Mouse (Mus musculus) limb, embryonic 14.5 days (tissue): Measurements from ENCODE around the gene Prr15l. TPM values are rescaled to one million over a fixed set of nuclear protein-coding genes. Genes with fewer than 3 reads are reported as not detected.
A peak's percentile ranks its signal among the peaks of the same experiment; 100 is the strongest.

Experiments used
- ATAC-seq: fragments of 200-750 bp; cut with Nextera tagmentation; 2 replicates; pipeline ENCODE4 v1.8.0; 2017; ENCODE audit warnings: low read depth, moderate number of reproducible peaks, moderate TSS enrichment; ENCODE audit not compliant: low FRiP score
- DNase-seq: peaks from one replicate; pipeline ENCODE4 v3.0.0-alpha.2; 2015; ENCODE audit warnings: low spot score
- H3K27ac ChIP-seq: fragments of 300-500 bp; sonication (generic); replicated peaks from 2 replicates; pipeline ENCODE4 v1.5.1; 2014; ENCODE audit warnings: low read depth, mild to moderate bottlenecking, low read length, moderate library complexity, mixed read lengths
- H3K27me3 ChIP-seq: fragments of 300-500 bp; sonication (generic); 2 replicates; pipeline ENCODE4 v1.6.1; 2014; ENCODE audit warnings: low read length, mixed read lengths; ENCODE audit not compliant: control insufficient read depth, insufficient read depth
- H3K36me3 ChIP-seq: fragments of 300-500 bp; sonication (generic); 2 replicates; pipeline ENCODE4 v1.6.1; 2014; ENCODE audit warnings: mild to moderate bottlenecking, low read length, moderate library complexity, mixed read lengths; ENCODE audit not compliant: control insufficient read depth, insufficient read depth
- H3K4me1 ChIP-seq: fragments of 300-500 bp; sonication (generic); 2 replicates; pipeline ENCODE4 v1.6.1; 2014; ENCODE audit warnings: antibody characterized with exemption, low read length, mixed read lengths; ENCODE audit not compliant: control insufficient read depth, insufficient read depth
- H3K4me2 ChIP-seq: fragments of 300-500 bp; sonication (generic); replicated peaks from 2 replicates; pipeline ENCODE4 v1.6.1; 2014; ENCODE audit warnings: low read depth, mild to moderate bottlenecking, low read length, moderate library complexity; ENCODE audit not compliant: severe bottlenecking
- H3K4me3 ChIP-seq: fragments of 300-500 bp; sonication (generic); replicated peaks from 2 replicates; pipeline ENCODE4 v1.5.1; 2014; ENCODE audit warnings: low read length
- H3K9ac ChIP-seq: fragments of 300-500 bp; sonication (generic); 2 replicates; pipeline ENCODE4 v1.6.1; 2014; ENCODE audit warnings: mild to moderate bottlenecking, low read depth, low read length, moderate library complexity; ENCODE audit not compliant: severe bottlenecking
- H3K9me3 ChIP-seq: fragments of 300-500 bp; sonication (generic); 2 replicates; pipeline ENCODE4 v1.6.1; 2016; ENCODE audit warnings: low read length; ENCODE audit not compliant: control insufficient read depth
- POLR2A ChIP-seq: fragments of 200-500 bp; IDR thresholded peaks from 2 replicates; pipeline ENCODE4 v1.8.0; 2012; ENCODE audit warnings: inconsistent platforms, mild to moderate bottlenecking, moderate library complexity, borderline replicate concordance; ENCODE audit not compliant: insufficient read depth, insufficient read length; ENCODE audit errors: extremely low read depth
- whole genome bisulfite sequencing: fragments of 180-500 bp; shearing (Covaris S2); extraction: QIAGEN DNeasy Blood & Tissue Kit; methylation state at CpG from one replicate; pipeline ENCODE4 v1.1.7; 2014; 5-methylcytosine and 5-hydroxymethylcytosine counted together
- polyA plus RNA-seq, 2 experiments: library from polyadenylated mRNA; depleted of rRNA in 1 of 2; stranded (reverse) in 1 of 2; unstranded in 1 of 2; fragments of >200 nt; fragmentation: Nextera tagmentation in 1 of 2; extraction: Ambion mirVana in 1 of 2; gene quantifications; 2 replicates each; pipeline versions ENCODE4 v1.2.1 to v1.2.3; 2012 to 2014

Prr15l gene
- 0.47 and 1.2 TPM in 2 replicates for polyA plus RNA-seq (2012; rRNA removed)
- polyA plus RNA-seq (2014; fragmentation: Nextera tagmentation; extraction: Ambion mirVana) = 3.3 and 3.7 TPM in 2 replicates

GRCm38 (mm10) chr11:96928088-96928487 lies at the start of gene Prr15l:
TSS of gene Prr15l (plus strand) at chr11:96928104.
- Histone ChIP-seq H3K4me2 (no peak within 1 kb of the TSS), H3K9ac (no peak within 1 kb of the TSS), H3K9me3 (no peaks in the 10 kb centered on the region), H3K27me3 (peaks cover 20% of the 10 kb centered on the region), H3K4me3 (no peak within 1 kb of the TSS), H3K36me3 (no peaks in the 10 kb centered on the region), H3K4me1 (peaks cover 4% of the 10 kb centered on the region; the same call in 1 of the 2 replicates), H3K27ac (no peak within 1 kb of the TSS)
- no peak for TF ChIP-seq POLR2A
- DNase-seq (no peak), ATAC-seq (no peak)
- 49% methylated on average over 2 of the region's 2 CpGs for WGBS

GRCm38 (mm10) chr11:96878715-96879114 lies 49.2 kb upstream of the Prr15l start:
- H3K9me3 ChIP-seq = no peaks in the 10 kb centered on the region
- H3K36me3 ChIP-seq = no peaks in the 10 kb centered on the region
- no peak overlapping the region for H3K9ac ChIP-seq
- H3K27me3 ChIP-seq = peaks cover 5% of the 10 kb centered on the region; the same call in 1 of the 2 replicates
- peaks cover 15% of the 10 kb centered on the region for H3K4me1 ChIP-seq
- TF ChIP-seq POLR2A = no peak
- ATAC-seq (no peak), DNase-seq (no peak)
- H3K4me3 ChIP-seq = no peak overlapping the region
- H3K27ac ChIP-seq = no peak overlapping the region
- no peak overlapping the region for H3K4me2 ChIP-seq
- WGBS = 66% methylated on average over 3 of the region's 3 CpGs

GRCm38 (mm10) chr11:96879359-96879758 lies 48.5 kb upstream of the Prr15l start:
- Histone ChIP-seq H3K36me3 (no peaks in the 10 kb centered on the region), H3K4me1 (peaks cover 11% of the 10 kb centered on the region), H3K27me3 (peaks cover 5% of the 10 kb centered on the region; the same call in 1 of the 2 replicates), H3K4me2 (no peak overlapping the region), H3K4me3 (no peak overlapping the region), H3K9ac (no peak overlapping the region), H3K9me3 (no peaks in the 10 kb centered on the region), H3K27ac (no peak overlapping the region)
- 54% methylated on average over 7 of the region's 7 CpGs for WGBS
- ATAC-seq = no peak
- DNase-seq = no peak
- no peak for TF ChIP-seq POLR2A

- Histone ChIP-seq H3K27ac (no peak overlapping the region), H3K4me3 (no peak overlapping the region), H3K9me3 (no peaks in the 10 kb centered on the region), H3K9ac (no peak overlapping the region), H3K27me3 (peaks cover 5% of the 10 kb centered on the region; the same call in 1 of the 2 replicates), H3K4me1 (peaks cover 10% of the 10 kb centered on the region), H3K36me3 (no peaks in the 10 kb centered on the region), H3K4me2 (no peak overlapping the region)
- DNase-seq (no peak), ATAC-seq (no peak)
- WGBS = 90% methylated on average over 9 of the region's 9 CpGs
- TF ChIP-seq POLR2A = no peak
These were observed 47.6 kb upstream of the Prr15l start for GRCm38 (mm10) chr11:96880296-96880695.

GRCm38 (mm10) chr11:96885901-96886340 lies 42.0 kb upstream of the Prr15l start:
- H3K4me3 ChIP-seq = no peak overlapping the region
- H3K4me1 ChIP-seq = no peaks in the 10 kb centered on the region
- 0 out of 2 replicates have a peak overlapping the region, but pooled peaks have one; percentile 16 for H3K9ac ChIP-seq
- H3K27ac ChIP-seq = no peak overlapping the region
- WGBS = 22% methylated on average over 5 of the region's 5 CpGs
- ATAC-seq = no peak
- no peak overlapping the region for H3K4me2 ChIP-seq
- no peak for DNase-seq
- H3K9me3 ChIP-seq = no peaks in the 10 kb centered on the region
- no peaks in the 10 kb centered on the region for H3K27me3 ChIP-seq
- no peak for TF ChIP-seq POLR2A
- no peaks in the 10 kb centered on the region for H3K36me3 ChIP-seq
